Mouse (Mus musculus) thymus, adult 2 months (tissue): ENCODE results near the gene Eci1. TPM values are rescaled to one million over a fixed set of nuclear protein-coding genes. Genes with fewer than 3 reads are reported as not detected.

Source experiments
- DNase-seq: peaks from one replicate; pipeline ENCODE4 v3.0.0; 2021
- H3K27ac ChIP-seq: fragments of 200-500 bp; 2 replicates; pipeline ENCODE4 v1.5.1; 2012; ENCODE audit warnings: low read length, control low read depth; ENCODE audit not compliant: control insufficient read depth, insufficient read depth
- H3K27me3 ChIP-seq: fragments of 200-500 bp; 2 replicates; pipeline ENCODE4 v1.6.1; 2012; ENCODE audit warnings: mild to moderate bottlenecking, low read length, moderate library complexity, mixed read lengths; ENCODE audit not compliant: control insufficient read depth, insufficient read depth
- H3K36me3 ChIP-seq: fragments of 200-500 bp; 2 replicates; pipeline ENCODE4 v1.6.1; 2012; ENCODE audit warnings: mild to moderate bottlenecking, low read length, moderate library complexity; ENCODE audit not compliant: control insufficient read depth, insufficient read depth
- H3K4me1 ChIP-seq: fragments of 200-500 bp; replicated peaks from 2 replicates; pipeline ENCODE4 v1.6.1; 2012; ENCODE audit warnings: low read length; ENCODE audit not compliant: control insufficient read depth, insufficient read depth
- H3K4me3 ChIP-seq: fragments of 200-500 bp; 2 replicates; pipeline ENCODE4 v1.5.1; 2012; ENCODE audit warnings: mild to moderate bottlenecking, low read length, control low read depth, moderate library complexity; ENCODE audit not compliant: control insufficient read depth, insufficient read depth
- CTCF ChIP-seq: fragments of 200-500 bp; IDR thresholded peaks from 2 replicates; pipeline ENCODE4 v1.5.1; 2012; ENCODE audit warnings: mild to moderate bottlenecking, control low read depth, low read length, moderate library complexity, borderline replicate concordance; ENCODE audit not compliant: control insufficient read depth, poor library complexity, insufficient read depth; ENCODE audit errors: extremely low read depth
- POLR2A ChIP-seq: fragments of 200-500 bp; IDR thresholded peaks from 2 replicates; pipeline ENCODE4 v1.6.1; 2012; ENCODE audit warnings: mild to moderate bottlenecking, low read length, control low read depth, moderate library complexity; ENCODE audit not compliant: control insufficient read depth, poor library complexity, insufficient read depth; ENCODE audit errors: extremely low read depth
- WGBS: fragments of 180-500 bp; shearing (Covaris S2); methylation state at CpG from one replicate; pipeline ENCODE4 v1.1.7; 2018; 5-methylcytosine and 5-hydroxymethylcytosine counted together
- polyA plus RNA-seq: library from polyadenylated mRNA; depleted of rRNA; stranded (reverse); fragments of >200 nt; gene quantifications from 2 replicates; pipeline ENCODE4 v1.2.3, GENCODE M21; 2012; rRNA removed

The Eci1 gene
- 41.6 and 57.0 TPM in 2 replicates for polyA plus RNA-seq

DNA sequence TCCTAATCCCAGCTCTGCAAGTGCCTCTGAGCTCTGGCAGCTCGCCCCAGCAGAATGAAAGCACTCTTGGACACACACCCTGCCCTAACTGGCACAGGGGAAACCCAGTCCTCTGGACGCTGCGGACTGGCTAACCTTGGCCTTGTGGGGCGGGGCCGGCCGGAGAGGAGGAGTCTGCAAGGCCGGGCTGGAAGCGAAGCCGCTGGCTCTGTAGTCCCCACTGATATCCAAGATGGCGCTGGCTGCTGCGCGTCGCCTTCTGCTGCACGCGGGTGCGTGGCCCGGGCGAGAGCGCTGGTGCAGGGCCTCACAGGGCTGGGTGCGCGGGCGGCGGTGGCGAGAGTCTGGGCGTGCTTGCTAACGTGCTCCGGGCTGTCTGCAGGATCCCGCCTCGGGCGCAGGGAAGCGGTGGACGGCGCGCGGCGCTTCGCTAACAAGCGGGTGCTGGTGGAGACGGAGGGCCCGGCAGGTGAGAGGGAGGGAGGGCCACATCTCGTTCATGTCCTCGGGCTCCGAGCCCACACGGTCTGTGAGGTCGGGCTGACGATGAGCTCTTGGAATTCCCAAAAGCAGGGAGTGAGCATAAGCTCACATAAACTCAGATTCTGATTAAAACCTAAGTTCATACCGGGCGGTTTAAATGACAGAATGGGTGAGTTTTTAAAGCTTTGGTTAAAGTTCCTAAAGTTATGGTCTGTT is at the start of gene Eci1:
Gene Eci1 (plus strand): TSS at position 171 of the 699 bp plus-strand sequence.
- H3K4me1 ChIP-seq, result peaks cover 7% of the 10 kb centered on the region; the same call in 1 of the 2 replicates
- TF ChIP-seq POLR2A, result 0 out of 2 replicates have a peak, but pooled peaks have one; percentile 33
- TF ChIP-seq CTCF, result no peak
- no peaks in the 10 kb centered on the region for H3K27me3 ChIP-seq
- WGBS, result 3% methylated on average over 48 of the region's 48 CpGs
- no peak within 1 kb of the TSS for H3K27ac ChIP-seq
- H3K4me3 ChIP-seq, result peak within 1 kb of the TSS; percentile 51
- peaks cover 33% of the 10 kb centered on the region for H3K36me3 ChIP-seq
- DNase-seq, result peak; percentile 65

- WGBS, result 96% methylated on average over 2 of the region's 2 CpGs
- H3K27me3 ChIP-seq, result no peaks in the 10 kb centered on the region
- no peaks in the 10 kb centered on the region for H3K4me1 ChIP-seq
- H3K4me3 ChIP-seq, result no peak overlapping the region
- peaks cover 3% of the 10 kb centered on the region; the same call in 1 of the 2 replicates for H3K36me3 ChIP-seq
- no peak for DNase-seq
- no peak overlapping the region for H3K27ac ChIP-seq
- no peak for TF ChIP-seq POLR2A
Measured at GRCm38 (mm10) chr17:24378496-24378895, 47.9 kb upstream of the Eci1 start.

DNA sequence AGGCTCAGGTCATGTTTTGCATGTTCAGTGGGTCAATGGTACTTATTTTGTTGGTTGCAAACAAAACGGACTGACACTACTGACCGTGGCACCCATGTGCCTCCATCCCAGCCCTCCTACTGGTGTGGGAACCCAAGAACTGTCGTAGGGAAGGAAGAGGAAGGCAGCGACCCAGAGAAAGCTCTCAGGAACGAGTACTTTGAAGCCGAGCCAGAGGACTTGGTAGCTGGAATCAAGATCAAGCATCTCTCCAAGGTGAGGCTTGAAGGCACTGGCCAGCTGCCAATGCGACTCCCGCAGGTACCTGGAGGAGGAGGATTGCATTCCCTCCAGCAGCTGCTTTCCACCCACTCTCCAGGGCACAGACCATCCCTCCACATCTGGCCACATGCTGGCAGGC is 42.7 kb upstream of the Eci1 start:
- Histone ChIP-seq H3K27ac (no peak overlapping the region), H3K4me1 (no peaks in the 10 kb centered on the region), H3K36me3 (0 out of 2 replicates have a peak, but pooled peaks cover 3% of the 10 kb centered on the region), H3K27me3 (no peaks in the 10 kb centered on the region), H3K4me3 (no peak overlapping the region)
- TF ChIP-seq CTCF, result no peak
- TF ChIP-seq POLR2A, result no peak
- no peak for DNase-seq
- WGBS, result 96% methylated on average over 8 of the region's 8 CpGs

DNA sequence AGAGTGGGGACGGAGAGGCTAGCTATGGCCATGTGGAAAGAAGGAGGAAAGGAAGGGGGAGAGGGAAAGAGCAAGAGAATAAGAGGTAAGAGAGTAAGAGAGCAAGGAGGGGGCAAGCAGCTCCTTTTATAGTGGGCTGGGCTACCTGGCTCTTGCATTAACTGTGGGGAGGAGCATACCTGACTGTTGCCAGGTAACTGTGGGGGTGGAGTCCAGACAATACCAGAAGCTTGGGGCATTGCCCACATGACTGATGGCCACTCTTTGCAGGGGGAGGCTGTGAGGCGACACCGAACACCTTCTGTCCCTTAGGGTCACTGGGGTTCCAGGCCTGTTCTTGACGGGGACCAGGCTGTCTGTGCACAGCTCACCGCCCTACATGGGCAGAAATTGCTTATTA is 37.7 kb upstream of the Eci1 start:
- H3K4me3 ChIP-seq, result no peak overlapping the region
- no peaks in the 10 kb centered on the region for H3K27me3 ChIP-seq
- TF ChIP-seq CTCF, result no peak
- TF ChIP-seq POLR2A, result no peak
- no peaks in the 10 kb centered on the region for H3K4me1 ChIP-seq
- no peak overlapping the region for H3K27ac ChIP-seq
- H3K36me3 ChIP-seq, result 0 out of 2 replicates have a peak, but pooled peaks cover under 1% of the 10 kb centered on the region
- 100% methylated on average over 5 of the region's 5 CpGs for WGBS
- DNase-seq, result no peak

- H3K4me3 ChIP-seq, result no peak overlapping the region
- no peaks in the 10 kb centered on the region for H3K4me1 ChIP-seq
- no peaks in the 10 kb centered on the region for H3K27me3 ChIP-seq
- H3K27ac ChIP-seq, result no peak overlapping the region
- WGBS, result 19% methylated on average over 2 of the region's 2 CpGs
- DNase-seq, result peak; percentile 37
- no peaks in the 10 kb centered on the region for H3K36me3 ChIP-seq
- TF ChIP-seq CTCF, result no peak
- no peak for TF ChIP-seq POLR2A
Measured at GRCm38 (mm10) chr17:24389865-24390264, 36.6 kb upstream of the Eci1 start.

GRCm38 (mm10) chr17:24391149-24391548 is 35.3 kb upstream of the Eci1 start:
- no peaks in the 10 kb centered on the region for H3K36me3 ChIP-seq
- 85% methylated on average over 8 of the region's 8 CpGs for WGBS
- DNase-seq, result peak; percentile 15

More at GRCm38 (mm10) chr17:24391149-24391548, 35.3 kb upstream of the Eci1 start:
- Histone ChIP-seq H3K4me3 (no peak overlapping the region), H3K27me3 (no peaks in the 10 kb centered on the region), H3K4me1 (no peaks in the 10 kb centered on the region), H3K27ac (no peak overlapping the region)
- TF ChIP-seq CTCF (peak; percentile 42; the same call in 1 of the 2 replicates), POLR2A (no peak)
